Mouse (Mus musculus) midbrain, postnatal 0 days (tissue): ENCODE data around the gene Fam221a. TPM values are rescaled to one million over a fixed set of nuclear protein-coding genes. Genes with fewer than 3 reads are reported as not detected.

Experiments
- ATAC-seq: fragments of 200-750 bp; cut with Nextera tagmentation; 2 replicates; pipeline ENCODE4 v1.8.0; 2017; ENCODE audit warnings: moderate number of reproducible peaks, mild to moderate bottlenecking, moderate TSS enrichment, moderate library complexity; ENCODE audit not compliant: low FRiP score
- DNase-seq: peaks from one replicate; pipeline ENCODE4 v3.0.0-alpha.2; 2015; ENCODE audit warnings: low spot score
- H3K27ac ChIP-seq: fragments of 300-500 bp; sonication (generic); 2 replicates; pipeline ENCODE4 v1.5.1; 2014; ENCODE audit warnings: low read depth, mild to moderate bottlenecking, low read length, mixed read lengths
- H3K27me3 ChIP-seq: fragments of 300-500 bp; sonication (generic); 2 replicates; pipeline ENCODE4 v1.6.1; 2014; ENCODE audit warnings: low read length, control low read depth, mixed read lengths; ENCODE audit not compliant: insufficient read depth
- H3K36me3 ChIP-seq: fragments of 300-500 bp; sonication (generic); 2 replicates; pipeline ENCODE4 v1.6.1; 2014; ENCODE audit warnings: low read length, control low read depth, mixed read lengths; ENCODE audit not compliant: insufficient read depth
- H3K4me1 ChIP-seq: fragments of 300-500 bp; sonication (generic); 2 replicates; pipeline ENCODE4 v1.6.1; 2014; ENCODE audit warnings: mild to moderate bottlenecking, control low read depth, antibody characterized with exemption, low read length, mixed read lengths; ENCODE audit not compliant: insufficient read depth
- H3K4me2 ChIP-seq: fragments of 300-500 bp; sonication (generic); 2 replicates; pipeline ENCODE4 v1.6.1; 2014; ENCODE audit warnings: low read depth, mild to moderate bottlenecking, low read length, mixed read lengths; ENCODE audit not compliant: poor library complexity, severe bottlenecking
- H3K4me3 ChIP-seq: fragments of 300-500 bp; sonication (generic); 2 replicates; pipeline ENCODE4 v1.5.1; 2014; ENCODE audit warnings: low read depth, mild to moderate bottlenecking, low read length, moderate library complexity
- H3K9ac ChIP-seq: fragments of 300-500 bp; sonication (generic); replicated peaks from 2 replicates; pipeline ENCODE4 v1.6.1; 2014; ENCODE audit warnings: mild to moderate bottlenecking, low read length, moderate library complexity, mixed read lengths; ENCODE audit not compliant: poor library complexity, severe bottlenecking
- H3K9me3 ChIP-seq: fragments of 300-500 bp; sonication (generic); 2 replicates; pipeline ENCODE4 v1.6.1; 2016; ENCODE audit warnings: low read length, control low read depth
- CTCF ChIP-seq: IDR thresholded peaks from 2 replicates; pipeline ENCODE4 v1.5.1; 2016; ENCODE audit warnings: antibody characterized with exemption, mild to moderate bottlenecking
- WGBS: fragments of 180-500 bp; shearing (Covaris S2); extraction: QIAGEN DNeasy Blood & Tissue Kit; methylation state at CpG from one replicate; pipeline ENCODE4 v1.1.7; 2014; 5-methylcytosine and 5-hydroxymethylcytosine counted together
- polyA plus RNA-seq: library from polyadenylated mRNA; unstranded; fragments of >200 nt; fragmentation: Nextera tagmentation; extraction: Ambion mirVana; gene quantifications from 2 replicates; pipeline ENCODE4 v1.2.1, GENCODE M21; 2015
- total RNA-seq: library from RNA; depleted of rRNA; stranded (reverse); fragments of >200 nt; gene quantifications from 2 replicates; pipeline ENCODE4 v1.2.3, GENCODE M21; 2014

The Fam221a gene
- total and polyA plus RNA-seq, 2 experiments from 2014 or later: 3.5 to 5.4 TPM

DNA sequence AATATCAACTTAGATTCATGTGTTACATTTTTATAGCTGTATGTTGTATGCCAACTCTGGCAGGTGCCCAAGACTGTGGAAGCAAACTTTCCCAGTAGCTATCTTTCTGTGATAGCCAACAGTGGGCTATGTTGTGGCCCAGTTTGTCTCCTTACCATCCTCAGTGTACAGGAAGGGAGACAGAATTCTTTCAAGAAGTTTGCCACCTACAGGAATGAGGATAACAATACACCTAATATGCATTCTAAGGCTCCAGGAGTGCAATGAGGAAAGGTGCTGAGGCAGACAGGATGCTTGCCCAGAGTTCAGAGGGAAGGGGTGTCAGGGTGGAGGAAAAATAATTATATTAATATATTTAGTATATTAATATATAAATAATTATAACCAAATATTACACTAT lies 7.1 kb upstream of the Fam221a start:
- no peak for DNase-seq
- H3K36me3 ChIP-seq: no peaks in the 10 kb centered on the region

GRCm38 (mm10) chr6:49368212-49368611 lies 673 bp downstream of the Fam221a start:
- Histone ChIP-seq H3K4me3 (peak overlapping the region; percentile 63), H3K4me1 (peaks cover 3% of the 10 kb centered on the region; the same call in 1 of the 2 replicates), H3K4me2 (peak overlapping the region; percentile 86), H3K27ac (no peak overlapping the region), H3K9me3 (no peaks in the 10 kb centered on the region), H3K36me3 (no peaks in the 10 kb centered on the region), H3K9ac (peak overlapping the region; percentile 56), H3K27me3 (no peaks in the 10 kb centered on the region)
- no peak for TF ChIP-seq CTCF
- ATAC-seq (no peak), DNase-seq (no peak)
- 20% methylated on average over 3 of the region's 3 CpGs for WGBS

More for the DNA sequence above, 7.1 kb upstream of the Fam221a start:
- Histone ChIP-seq H3K27ac (no peak overlapping the region), H3K27me3 (no peaks in the 10 kb centered on the region), H3K4me2 (no peak overlapping the region), H3K9me3 (no peaks in the 10 kb centered on the region), H3K4me1 (no peaks in the 10 kb centered on the region), H3K4me3 (no peak overlapping the region), H3K9ac (no peak overlapping the region)
- TF ChIP-seq CTCF: peak; percentile 42; the same call in 1 of the 2 replicates
- ATAC-seq: no peak

DNA sequence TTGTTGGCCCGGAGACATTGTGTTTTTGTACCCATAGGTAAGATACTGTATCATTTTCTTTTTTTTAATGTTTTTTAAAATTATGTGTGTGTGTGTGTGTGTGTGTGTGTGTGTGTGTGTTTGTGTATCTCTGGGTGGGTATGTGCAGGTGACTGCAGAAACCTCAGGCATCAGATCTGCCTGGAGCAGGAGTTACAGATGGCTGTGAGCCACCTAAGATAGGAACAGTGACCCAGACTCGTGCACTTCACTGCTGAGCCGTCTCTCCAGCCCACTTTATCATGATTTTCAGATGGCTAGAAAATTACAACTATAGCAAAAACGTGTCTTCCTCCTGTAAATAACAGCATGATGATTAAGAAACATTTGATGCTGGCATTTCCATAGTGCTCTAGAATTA lies 5.2 kb downstream of the Fam221a start:
- H3K27me3 ChIP-seq: no peaks in the 10 kb centered on the region
- no peaks in the 10 kb centered on the region for H3K9me3 ChIP-seq
- no peak overlapping the region for H3K4me2 ChIP-seq
- WGBS: 82% methylated on average over 4 of the region's 4 CpGs
- no peak overlapping the region for H3K27ac ChIP-seq
- no peak overlapping the region for H3K4me3 ChIP-seq
- peaks cover 3% of the 10 kb centered on the region; the same call in 1 of the 2 replicates for H3K4me1 ChIP-seq
- no peak overlapping the region for H3K9ac ChIP-seq
- no peak for DNase-seq
- no peak for TF ChIP-seq CTCF
- ATAC-seq: no peak
- no peaks in the 10 kb centered on the region for H3K36me3 ChIP-seq

DNA sequence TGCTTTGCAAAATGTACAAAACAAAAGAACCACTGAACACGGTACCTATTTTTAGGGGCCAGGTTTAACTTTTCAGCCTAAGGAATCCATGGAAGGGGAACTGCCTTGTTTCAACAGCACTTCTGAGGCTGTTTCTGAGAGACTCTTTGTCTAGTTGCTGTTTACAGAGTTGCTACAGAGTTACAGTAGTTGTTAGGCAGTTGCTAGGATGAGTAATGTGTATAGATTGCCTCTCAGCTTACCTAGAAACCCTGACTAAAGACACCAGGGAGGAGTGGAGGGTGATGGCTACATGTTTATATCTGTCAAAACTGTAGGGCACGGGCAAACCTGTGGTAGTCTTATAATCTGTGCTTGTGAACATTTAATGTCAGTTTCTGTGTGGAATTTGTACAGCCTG lies 6.4 kb downstream of the Fam221a start:
- Histone ChIP-seq H3K36me3 (no peaks in the 10 kb centered on the region), H3K4me3 (no peak overlapping the region), H3K27ac (no peak overlapping the region), H3K27me3 (no peaks in the 10 kb centered on the region), H3K9ac (no peak overlapping the region), H3K9me3 (no peaks in the 10 kb centered on the region), H3K4me2 (no peak overlapping the region), H3K4me1 (no peaks in the 10 kb centered on the region)
- ATAC-seq (no peak), DNase-seq (no peak)
- 74% methylated on average over 2 of the region's 2 CpGs for WGBS
- no peak for TF ChIP-seq CTCF

DNA sequence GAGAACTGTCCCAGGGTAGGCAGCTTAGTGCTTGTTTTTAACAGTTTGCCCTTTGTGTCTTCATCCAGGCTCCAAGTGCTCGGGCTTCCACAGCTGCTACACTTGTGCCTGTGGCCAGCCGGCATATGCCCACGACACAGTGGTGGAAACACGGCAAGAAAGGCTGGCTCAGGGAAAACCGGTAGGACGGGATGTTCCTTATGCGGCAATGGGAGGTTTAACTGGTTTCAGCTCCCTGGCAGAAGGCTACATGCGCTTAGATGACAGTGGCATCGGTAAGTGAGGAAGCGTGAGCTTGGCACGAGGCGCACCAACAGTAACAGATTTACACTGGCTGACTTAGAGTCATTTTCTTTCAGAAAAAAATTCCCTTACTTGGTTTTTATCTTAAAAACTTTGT lies 10.8 kb downstream of the Fam221a start:
- no peak for TF ChIP-seq CTCF
- H3K27me3 ChIP-seq: no peaks in the 10 kb centered on the region
- H3K27ac ChIP-seq: no peak overlapping the region
- no peaks in the 10 kb centered on the region for H3K4me1 ChIP-seq
- H3K36me3 ChIP-seq: no peaks in the 10 kb centered on the region
- no peak for DNase-seq
- 65% methylated on average over 12 of the region's 12 CpGs for WGBS
- no peaks in the 10 kb centered on the region for H3K9me3 ChIP-seq
- no peak overlapping the region for H3K4me2 ChIP-seq
- H3K9ac ChIP-seq: no peak overlapping the region
- ATAC-seq: no peak
- no peak overlapping the region for H3K4me3 ChIP-seq

GRCm38 (mm10) chr6:49394276-49394675 lies 26.7 kb downstream of the Fam221a start:
- no peak overlapping the region for H3K27ac ChIP-seq
- ATAC-seq (no peak), DNase-seq (no peak)
- 64% methylated on average over 1 of the region's 1 CpGs for WGBS
- no peaks in the 10 kb centered on the region for H3K27me3 ChIP-seq
- TF ChIP-seq CTCF: no peak
- H3K36me3 ChIP-seq: no peaks in the 10 kb centered on the region
- H3K9ac ChIP-seq: no peak overlapping the region
- H3K4me2 ChIP-seq: no peak overlapping the region
- H3K4me3 ChIP-seq: no peak overlapping the region
- H3K9me3 ChIP-seq: no peaks in the 10 kb centered on the region
- H3K4me1 ChIP-seq: no peaks in the 10 kb centered on the region
